Mouse (Mus musculus) brain, embryonic 14.5 days (tissue): ENCODE data around the gene Rabgef1.

Source experiments
- CTCF ChIP-seq: fragments of 200-500 bp; IDR thresholded peaks from 2 replicates; pipeline ENCODE4 v1.5.1; 2012; ENCODE audit warnings: inconsistent platforms, mild to moderate bottlenecking, moderate library complexity, borderline replicate concordance; ENCODE audit not compliant: insufficient read depth, insufficient read length; ENCODE audit errors: extremely low read depth
- POLR2A ChIP-seq: fragments of 200-500 bp; IDR thresholded peaks from 2 replicates; pipeline ENCODE4 v1.6.1; 2012; ENCODE audit warnings: mild to moderate bottlenecking, inconsistent platforms, borderline replicate concordance; ENCODE audit not compliant: poor library complexity, insufficient read depth, insufficient read length, severe bottlenecking; ENCODE audit errors: extremely low read depth

GRCm38 (mm10) chr5:130171956-130172601, 481 bp downstream of the Rabgef1 start:
- no peak for TF ChIP-seq CTCF
- no peak for TF ChIP-seq POLR2A
